Mouse (Mus musculus): ENCODE results near the gene Clrn2.

The Clrn2 gene

DNA sequence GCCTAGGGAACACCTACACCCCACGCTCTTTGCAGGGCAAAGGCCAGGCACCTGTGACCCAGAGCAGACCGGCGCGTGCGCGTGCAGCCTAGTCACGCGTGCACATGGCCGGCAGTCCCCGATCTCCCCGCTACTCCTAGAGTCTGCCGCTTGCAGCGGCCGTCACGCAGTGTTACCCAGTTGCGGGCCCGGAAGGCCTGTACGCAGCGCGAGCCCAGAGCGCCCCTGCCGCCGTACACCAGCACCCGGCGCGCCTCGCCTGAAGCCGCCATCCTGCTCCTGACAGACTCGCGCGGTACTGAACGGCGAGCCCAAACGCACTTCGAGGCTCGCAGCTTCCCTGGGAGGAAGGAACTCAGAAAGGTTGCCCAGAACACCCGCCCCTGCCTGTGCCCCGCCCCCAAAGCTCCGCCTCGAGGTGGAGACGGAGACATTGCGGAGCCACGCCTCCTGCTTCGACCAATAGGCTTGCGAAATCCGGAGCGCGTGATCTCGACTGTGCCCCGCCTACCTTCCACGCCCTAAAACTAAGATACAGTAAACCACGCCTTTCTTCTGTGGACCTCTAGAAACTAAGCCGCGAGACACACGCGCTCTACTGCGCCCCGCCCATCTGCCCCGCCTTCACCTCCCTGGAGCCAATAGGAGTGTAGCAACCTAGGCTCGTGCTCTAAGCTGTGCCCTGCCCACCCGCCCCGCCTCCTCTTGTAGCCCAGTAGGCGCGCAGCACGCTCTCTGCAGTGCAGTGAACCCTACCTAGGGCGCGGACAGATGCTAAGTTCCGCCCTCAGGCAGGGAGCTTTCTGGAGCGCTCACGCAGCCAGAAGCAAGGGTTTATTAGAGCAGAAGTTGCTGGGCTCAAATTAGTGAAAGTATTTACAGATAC lies 3.5 kb upstream of the Clrn2 start, which contains the start of gene Qdpr:
TSS of gene Qdpr (minus strand) at position 406 of the 886 bp plus-strand sequence.
- DNase-seq (ENCODE audit: extremely low spot score, low read depth, low spot score) = peak; percentile 96

DNA sequence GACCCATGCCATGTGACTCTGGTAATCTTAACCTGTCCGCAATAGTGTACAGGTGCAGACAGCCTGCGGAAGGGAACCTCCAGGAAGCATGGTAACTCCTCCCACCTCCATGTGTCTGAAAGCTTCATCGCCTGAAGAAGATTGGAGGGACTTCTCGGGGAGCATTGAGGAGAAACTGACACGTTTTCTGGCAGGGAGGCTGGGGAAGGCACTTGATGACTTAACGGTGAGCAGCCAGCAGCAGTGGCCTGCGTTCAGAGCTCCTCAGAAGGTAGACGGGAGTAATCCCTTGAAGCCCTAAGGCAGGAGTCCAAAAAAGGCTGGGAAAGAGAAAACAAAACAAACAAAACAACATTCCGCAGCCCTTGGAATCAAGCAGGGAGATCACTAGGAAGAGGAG lies 905 bp downstream of the Clrn2 start:
- DNase-seq (ENCODE audit: extremely low spot score, low read depth, low spot score) = no peak

DNA sequence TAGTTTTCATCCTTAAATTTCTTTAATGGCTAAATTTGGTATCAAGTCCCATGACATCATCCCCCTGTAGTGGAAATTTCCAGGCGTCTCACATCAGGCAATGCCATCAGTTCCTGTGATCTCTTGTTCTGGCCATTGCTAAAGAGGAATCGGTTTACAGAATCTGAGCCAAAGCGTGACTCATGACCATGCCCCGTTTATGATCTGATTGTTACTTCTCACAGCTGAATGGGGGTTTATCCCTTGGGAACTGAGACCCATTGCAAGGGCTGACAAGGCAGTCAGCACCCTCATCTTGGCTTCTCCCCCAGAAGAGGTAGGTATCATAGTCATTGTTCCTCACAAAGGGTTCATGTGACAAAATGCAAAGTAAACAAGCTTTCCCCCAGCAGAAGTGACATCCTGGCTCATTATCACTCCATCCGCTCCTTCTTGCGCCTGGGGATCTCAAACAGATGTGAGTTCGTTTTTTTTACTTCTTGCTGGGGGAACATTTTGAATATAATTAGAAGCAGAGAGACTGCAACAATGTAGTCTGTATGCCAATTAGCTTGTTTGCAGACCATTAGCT lies 19.4 kb downstream of the Clrn2 start:
- no peak for DNase-seq (ENCODE audit: extremely low spot score, low read depth, low spot score)

GRCm38 (mm10) chr5:45473521-45473920 lies 20.0 kb downstream of the Clrn2 start:
- DNase-seq (ENCODE audit: extremely low spot score, low read depth, low spot score) = no peak

- DNase-seq (ENCODE audit: extremely low spot score, low read depth, low spot score) = no peak
These were observed 20.7 kb downstream of the Clrn2 start for GRCm38 (mm10) chr5:45474215-45474614.

DNA sequence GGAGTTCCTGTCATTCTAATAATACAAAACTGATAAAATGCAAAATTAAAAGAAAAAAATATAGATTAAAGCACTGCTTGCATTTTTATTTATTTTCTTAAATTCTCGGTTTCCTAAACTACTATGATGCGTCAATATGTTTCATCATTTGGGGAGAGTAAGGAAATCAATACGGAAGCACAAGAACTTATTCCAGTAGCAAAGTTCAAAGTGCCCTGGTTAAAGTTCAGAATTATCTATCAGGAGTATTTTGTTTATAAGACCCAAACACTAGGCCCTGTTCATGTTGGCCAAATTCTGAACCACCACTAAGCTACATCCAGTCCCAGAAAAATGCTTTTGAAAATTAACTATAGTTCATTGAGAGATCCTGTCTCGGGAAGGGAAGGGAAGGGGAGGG lies 21.2 kb downstream of the Clrn2 start:
- DNase-seq (ENCODE audit: extremely low spot score, low read depth, low spot score) = no peak

DNA sequence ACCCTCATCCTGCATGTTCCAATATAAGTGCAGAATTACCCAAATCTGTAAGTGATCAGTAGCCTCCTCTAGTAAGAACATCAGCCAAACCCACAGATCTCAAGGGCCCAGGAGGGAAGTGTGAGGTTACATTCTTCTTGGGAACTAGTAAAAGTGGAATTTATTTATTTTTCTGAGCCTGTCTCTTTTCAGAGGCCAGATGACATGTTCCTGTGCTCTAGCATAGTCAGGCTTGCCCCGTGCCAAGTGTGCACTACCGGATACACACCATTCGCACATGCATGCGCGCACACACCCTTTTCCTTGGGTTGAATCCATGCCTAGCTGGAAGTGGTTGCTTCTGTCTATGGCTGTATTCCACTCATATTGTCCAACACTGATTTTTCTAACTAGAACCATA lies 22.2 kb downstream of the Clrn2 start:
- DNase-seq (ENCODE audit: extremely low spot score, low read depth, low spot score) = no peak

GRCm38 (mm10) chr5:45476288-45476687 lies 22.7 kb downstream of the Clrn2 start:
- DNase-seq (ENCODE audit: extremely low spot score, low read depth, low spot score) = no peak

GRCm38 (mm10) chr5:45477601-45478000 lies 24.1 kb downstream of the Clrn2 start:
- no peak for DNase-seq (ENCODE audit: extremely low spot score, low read depth, low spot score)

- no peak for DNase-seq (ENCODE audit: extremely low spot score, low read depth, low spot score)
These were observed 26.5 kb downstream of the Clrn2 start for GRCm38 (mm10) chr5:45480066-45480465.

DNA sequence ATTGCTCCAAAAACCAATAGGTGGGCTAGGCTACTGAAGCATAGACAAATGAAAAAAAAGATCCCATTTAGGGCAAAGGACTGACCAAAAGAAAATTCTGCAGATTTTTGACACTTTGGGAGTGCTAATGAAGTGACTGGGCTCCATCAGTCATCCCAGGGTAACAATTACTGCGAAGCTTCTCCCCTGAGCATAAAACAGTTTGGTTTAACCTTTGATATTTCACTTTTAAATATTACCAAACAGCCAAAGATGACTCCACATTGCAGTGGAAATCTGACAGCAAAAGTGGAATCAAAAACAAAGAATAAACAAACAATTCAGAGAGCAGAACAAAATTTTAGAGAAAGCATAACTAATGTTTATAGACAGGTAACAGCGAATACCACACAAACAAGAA lies 27.6 kb downstream of the Clrn2 start:
- DNase-seq (ENCODE audit: extremely low spot score, low read depth, low spot score) = no peak

- no peak for DNase-seq (ENCODE audit: extremely low spot score, low read depth, low spot score)
These were observed 29.1 kb downstream of the Clrn2 start for GRCm38 (mm10) chr5:45482607-45483006.

DNA sequence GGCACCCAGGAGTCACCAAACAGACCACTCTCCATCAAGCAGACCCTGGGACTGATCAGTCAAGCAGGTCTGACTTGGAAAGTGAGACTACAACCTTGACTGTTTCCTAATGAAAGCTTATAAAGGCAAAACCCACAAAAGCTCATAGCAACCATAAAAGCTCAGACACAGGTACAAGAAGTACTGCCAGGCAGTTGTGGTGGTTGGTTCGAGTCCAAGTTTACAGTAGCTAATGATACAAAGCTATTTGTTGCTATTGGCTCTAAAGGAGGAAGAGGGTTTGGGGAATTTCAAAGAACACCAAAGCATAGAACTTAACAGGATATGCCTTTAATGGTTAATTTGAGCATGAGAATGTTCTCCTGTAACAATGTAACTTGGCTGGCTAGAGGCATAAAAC lies 30.1 kb downstream of the Clrn2 start:
- no peak for DNase-seq (ENCODE audit: extremely low spot score, low read depth, low spot score)

DNA sequence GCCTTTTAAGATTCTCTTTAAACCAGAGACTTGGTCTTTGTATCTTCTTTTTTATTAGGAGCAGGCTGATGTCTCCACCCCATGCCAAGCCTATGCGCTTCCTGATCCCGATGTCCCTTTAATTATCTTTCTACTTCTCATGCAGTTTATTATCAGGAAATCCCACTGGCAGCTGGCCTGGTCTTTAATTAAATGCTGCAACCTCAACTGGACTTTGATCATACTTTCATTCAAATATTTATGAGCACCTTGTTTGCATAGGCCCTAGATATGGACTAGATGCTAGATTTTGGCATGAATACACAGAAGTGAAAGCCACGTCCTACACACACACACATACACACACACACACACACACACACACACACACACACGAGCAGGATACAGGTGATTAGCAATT lies 38.2 kb downstream of the Clrn2 start:
- no peak for DNase-seq (ENCODE audit: extremely low spot score, low read depth, low spot score)

DNA sequence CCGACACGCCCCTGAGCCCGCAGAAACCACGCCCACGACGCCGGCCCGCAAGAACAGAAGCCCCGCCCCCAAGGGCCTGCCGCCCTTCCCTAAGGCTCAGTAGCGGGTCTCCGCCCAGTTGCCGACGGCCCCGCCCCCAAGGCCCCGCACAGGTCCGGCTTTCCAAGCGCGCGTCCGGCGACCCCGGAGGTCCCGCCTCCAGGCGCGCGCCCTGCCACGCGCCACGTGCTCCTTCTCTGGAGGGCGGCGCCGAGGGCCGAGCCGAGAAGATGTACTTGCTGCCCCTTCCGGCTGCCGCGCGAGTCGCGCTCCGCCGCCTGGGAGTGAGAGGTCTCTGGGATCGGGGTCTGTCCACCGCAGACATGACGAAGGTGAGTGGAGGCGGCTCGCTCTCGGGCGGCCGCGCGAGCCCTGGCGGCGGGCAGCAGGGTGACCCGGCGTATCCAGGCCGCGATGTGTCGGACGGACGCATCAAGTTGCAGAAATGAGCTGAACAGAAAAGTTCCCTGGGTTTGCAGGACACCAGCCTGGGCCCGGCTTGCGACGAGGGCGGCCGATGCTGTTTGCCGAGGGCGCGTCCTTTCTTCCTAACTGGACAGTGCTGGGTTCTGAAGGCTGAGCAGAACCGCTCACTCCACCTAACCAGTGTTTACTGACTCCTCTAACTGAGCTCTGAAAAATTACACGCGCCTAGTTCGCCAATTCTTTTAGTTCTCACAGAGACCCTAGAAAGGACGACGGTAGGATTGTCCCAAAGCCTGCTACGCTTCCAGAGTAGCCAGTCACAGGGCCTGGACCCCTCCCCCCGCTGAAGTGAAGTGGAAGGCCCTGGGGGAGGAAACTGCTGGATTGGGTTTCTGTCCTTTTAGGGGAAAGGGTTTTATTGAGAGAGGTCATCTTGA lies 39.9 kb downstream of the Clrn2 start, which contains the start of gene Lap3:
TSS of gene Lap3 (plus strand) at position 184 of the 902 bp plus-strand sequence.
- peak; percentile 80 for DNase-seq (ENCODE audit: extremely low spot score, low read depth, low spot score)

GRCm38 (mm10) chr5:45494093-45494755 lies 40.7 kb downstream of the Clrn2 start:
- DNase-seq (ENCODE audit: extremely low spot score, low read depth, low spot score) = peak; percentile 2

- DNase-seq (ENCODE audit: extremely low spot score, low read depth, low spot score) = no peak
These were observed 42.0 kb downstream of the Clrn2 start for GRCm38 (mm10) chr5:45495429-45495975.

- DNase-seq (ENCODE audit: extremely low spot score, low read depth, low spot score) = no peak
These were observed 42.5 kb downstream of the Clrn2 start for GRCm38 (mm10) chr5:45496042-45496441.

- DNase-seq (ENCODE audit: extremely low spot score, low read depth, low spot score) = no peak
These were observed 42.9 kb downstream of the Clrn2 start for GRCm38 (mm10) chr5:45496479-45496878.

DNA sequence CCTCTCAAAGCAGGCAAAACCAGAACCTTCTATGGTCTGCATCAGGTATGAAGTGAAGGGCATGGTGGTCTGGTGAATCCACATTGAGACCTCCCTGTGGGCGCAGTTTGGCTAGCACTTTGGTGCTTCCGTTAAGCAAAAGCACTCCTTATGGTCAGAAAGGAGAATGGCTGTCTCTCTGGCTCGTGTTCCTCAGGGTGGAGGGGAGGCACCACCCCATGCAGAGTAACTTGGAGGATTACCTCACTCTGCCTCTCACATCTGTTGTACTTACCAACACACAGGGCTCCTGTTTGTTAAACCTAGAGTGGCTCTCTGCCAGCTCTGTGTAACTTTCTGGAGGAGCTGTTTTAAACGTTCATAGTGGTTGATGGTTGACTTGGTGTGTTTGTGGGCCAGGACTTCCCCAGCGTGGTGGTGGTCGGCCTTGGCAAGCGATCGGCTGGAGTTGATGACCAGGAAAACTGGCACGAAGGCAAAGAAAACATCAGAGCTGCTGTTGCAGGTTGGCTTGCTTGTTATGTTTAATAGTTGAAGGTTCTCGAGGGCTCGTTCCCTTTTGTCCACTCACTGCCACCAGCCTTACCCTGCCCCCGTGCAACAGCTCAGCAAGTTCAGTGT lies 43.5 kb downstream of the Clrn2 start:
- no peak for DNase-seq (ENCODE audit: extremely low spot score, low read depth, low spot score)
